Mouse (Mus musculus): ENCODE data around the gene Atp2a2.
A peak's percentile ranks its signal among the peaks of the same experiment; 100 is the strongest.

Atp2a2 gene

GRCm38 (mm10) chr5:122519043-122519660 is 17.1 kb upstream of the Atp2a2 start:
- no peak for DNase-seq (ENCODE audit: low spot score)

DNA sequence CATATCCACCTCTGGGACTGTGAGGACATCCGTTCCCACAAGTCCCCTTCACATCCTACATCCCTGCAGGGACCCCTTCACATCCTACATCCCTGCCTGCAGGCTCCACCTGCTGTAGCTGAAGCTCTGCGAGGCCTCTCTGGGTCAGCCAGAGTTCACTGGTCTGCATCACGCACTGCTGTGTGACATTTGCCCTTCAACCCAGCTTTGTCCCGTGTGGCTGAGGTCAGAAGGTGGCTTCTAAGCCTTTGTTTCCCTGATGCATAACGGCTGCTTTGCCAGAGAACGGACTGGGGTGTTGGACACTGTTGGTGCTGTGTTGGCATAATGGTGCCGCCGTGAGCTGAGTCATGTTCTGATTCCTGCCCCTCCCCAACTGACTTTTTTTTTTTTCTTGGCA is 16.2 kb upstream of the Atp2a2 start:
- no peak for DNase-seq (ENCODE audit: low spot score)

- no peak for DNase-seq (ENCODE audit: low spot score)
Measured at GRCm38 (mm10) chr5:122516901-122517300, 14.9 kb upstream of the Atp2a2 start.

GRCm38 (mm10) chr5:122516029-122516730 is 14.2 kb upstream of the Atp2a2 start:
- no peak for DNase-seq (ENCODE audit: low spot score)

DNA sequence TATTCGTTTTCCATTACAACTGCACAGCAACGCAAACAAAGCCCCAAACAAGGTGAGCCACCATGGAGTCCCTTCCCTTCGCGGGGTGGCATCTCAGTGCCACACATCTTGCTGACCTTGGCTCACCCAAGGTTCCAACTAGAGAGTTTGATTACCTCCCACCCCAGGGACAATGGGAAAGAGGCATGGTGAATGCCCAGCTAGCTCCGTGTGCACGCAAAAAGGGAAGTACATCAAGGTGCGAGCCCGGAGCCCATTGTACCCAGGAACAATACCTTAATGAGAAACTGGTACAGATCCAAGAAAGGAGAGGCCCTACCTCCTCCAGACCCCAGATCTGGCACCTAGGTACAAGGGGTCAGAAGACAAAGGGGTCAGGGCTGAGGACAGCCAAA is 12.1 kb upstream of the Atp2a2 start:
- no peak for DNase-seq (ENCODE audit: low spot score)

- DNase-seq (ENCODE audit: low spot score) = no peak
Measured at GRCm38 (mm10) chr5:122513421-122514126, 11.5 kb upstream of the Atp2a2 start.

DNA sequence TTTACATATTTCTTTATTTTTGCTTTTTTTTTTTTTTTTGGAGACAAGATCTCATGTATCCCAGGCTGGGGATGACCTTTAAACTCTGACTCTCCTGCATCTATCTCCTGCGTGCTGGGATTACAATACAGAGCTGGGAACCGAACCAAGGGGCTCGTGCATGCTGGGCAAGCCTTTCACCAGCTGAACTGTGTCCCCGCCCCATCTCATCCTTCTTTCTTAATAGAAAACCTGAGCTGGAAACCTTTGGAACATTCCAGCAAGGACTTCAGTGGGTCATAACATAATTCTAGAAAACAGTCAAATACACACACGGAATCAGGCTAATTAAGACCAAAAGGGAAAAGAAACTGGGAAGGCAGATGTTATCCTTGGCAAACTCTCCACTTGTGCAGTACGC is 10.0 kb upstream of the Atp2a2 start:
- DNase-seq (ENCODE audit: low spot score) = no peak

GRCm38 (mm10) chr5:122511405-122511804 is 9.4 kb upstream of the Atp2a2 start:
- DNase-seq (ENCODE audit: low spot score) = no peak

GRCm38 (mm10) chr5:122510651-122511157 is 8.7 kb upstream of the Atp2a2 start:
- DNase-seq (ENCODE audit: low spot score) = no peak

GRCm38 (mm10) chr5:122509608-122510007 is 7.6 kb upstream of the Atp2a2 start:
- no peak for DNase-seq (ENCODE audit: low spot score)

- no peak for DNase-seq (ENCODE audit: low spot score)
Measured at GRCm38 (mm10) chr5:122508861-122509306, 6.9 kb upstream of the Atp2a2 start.

DNA sequence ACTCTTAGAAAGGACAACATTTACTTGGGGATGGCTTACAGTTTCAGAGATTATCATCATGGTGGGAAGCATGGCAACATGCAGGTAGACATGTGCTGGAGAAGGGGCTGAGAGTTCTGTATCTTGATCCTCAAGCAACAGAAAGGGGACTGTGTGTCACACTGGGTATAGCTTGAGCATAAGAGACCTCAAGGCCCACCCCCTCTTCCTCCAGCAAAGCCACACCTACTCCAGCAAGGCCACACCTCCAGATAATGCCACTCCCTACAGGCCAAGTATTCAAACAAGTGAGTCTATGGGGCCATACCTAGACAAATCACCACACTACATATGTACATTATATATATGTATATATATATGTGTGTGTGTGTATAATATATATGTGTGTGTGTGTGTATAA is 5.4 kb upstream of the Atp2a2 start:
- no peak for DNase-seq (ENCODE audit: low spot score)

- DNase-seq (ENCODE audit: low spot score) = no peak
Measured at GRCm38 (mm10) chr5:122506462-122506861, 4.4 kb upstream of the Atp2a2 start.

GRCm38 (mm10) chr5:122505554-122505953 is 3.5 kb upstream of the Atp2a2 start:
- DNase-seq (ENCODE audit: low spot score) = no peak

GRCm38 (mm10) chr5:122503760-122504119 is 1.7 kb upstream of the Atp2a2 start:
- DNase-seq (ENCODE audit: low spot score) = no peak

DNA sequence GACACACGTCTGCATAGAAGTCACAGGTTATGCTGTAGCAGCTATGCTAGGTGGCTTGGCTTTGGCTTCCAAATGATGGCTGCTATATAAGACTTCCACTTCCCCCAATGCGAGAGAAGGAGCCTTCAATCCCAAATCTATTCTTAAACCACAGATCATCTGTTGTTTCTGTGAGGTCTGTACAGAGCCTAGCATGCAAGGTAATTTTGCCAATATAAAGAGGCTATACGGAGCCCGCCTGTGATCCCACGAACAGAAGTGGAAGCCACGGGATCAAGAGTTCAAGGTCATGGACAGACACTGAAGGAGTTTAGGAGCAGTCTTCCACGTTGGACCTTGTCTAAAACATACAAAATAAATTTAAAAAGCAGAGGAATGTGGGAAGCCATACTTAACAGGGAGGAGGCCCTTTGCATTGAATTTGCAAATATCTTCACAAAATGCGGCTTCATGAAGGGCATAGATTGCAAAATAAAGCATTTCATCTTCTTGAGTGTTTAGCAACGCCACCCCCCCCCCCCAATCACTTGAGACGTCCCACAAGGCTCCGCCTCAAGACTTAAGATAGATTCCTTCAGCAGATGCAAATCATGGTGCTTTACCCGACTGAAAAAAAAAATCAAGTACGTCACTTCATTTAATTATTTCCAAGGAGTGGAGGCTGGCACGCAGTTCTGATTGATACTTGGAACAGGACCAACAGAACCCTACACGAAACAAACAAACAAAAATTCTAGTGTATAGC is 1.2 kb upstream of the Atp2a2 start:
- DNase-seq (ENCODE audit: low spot score) = no peak

DNA sequence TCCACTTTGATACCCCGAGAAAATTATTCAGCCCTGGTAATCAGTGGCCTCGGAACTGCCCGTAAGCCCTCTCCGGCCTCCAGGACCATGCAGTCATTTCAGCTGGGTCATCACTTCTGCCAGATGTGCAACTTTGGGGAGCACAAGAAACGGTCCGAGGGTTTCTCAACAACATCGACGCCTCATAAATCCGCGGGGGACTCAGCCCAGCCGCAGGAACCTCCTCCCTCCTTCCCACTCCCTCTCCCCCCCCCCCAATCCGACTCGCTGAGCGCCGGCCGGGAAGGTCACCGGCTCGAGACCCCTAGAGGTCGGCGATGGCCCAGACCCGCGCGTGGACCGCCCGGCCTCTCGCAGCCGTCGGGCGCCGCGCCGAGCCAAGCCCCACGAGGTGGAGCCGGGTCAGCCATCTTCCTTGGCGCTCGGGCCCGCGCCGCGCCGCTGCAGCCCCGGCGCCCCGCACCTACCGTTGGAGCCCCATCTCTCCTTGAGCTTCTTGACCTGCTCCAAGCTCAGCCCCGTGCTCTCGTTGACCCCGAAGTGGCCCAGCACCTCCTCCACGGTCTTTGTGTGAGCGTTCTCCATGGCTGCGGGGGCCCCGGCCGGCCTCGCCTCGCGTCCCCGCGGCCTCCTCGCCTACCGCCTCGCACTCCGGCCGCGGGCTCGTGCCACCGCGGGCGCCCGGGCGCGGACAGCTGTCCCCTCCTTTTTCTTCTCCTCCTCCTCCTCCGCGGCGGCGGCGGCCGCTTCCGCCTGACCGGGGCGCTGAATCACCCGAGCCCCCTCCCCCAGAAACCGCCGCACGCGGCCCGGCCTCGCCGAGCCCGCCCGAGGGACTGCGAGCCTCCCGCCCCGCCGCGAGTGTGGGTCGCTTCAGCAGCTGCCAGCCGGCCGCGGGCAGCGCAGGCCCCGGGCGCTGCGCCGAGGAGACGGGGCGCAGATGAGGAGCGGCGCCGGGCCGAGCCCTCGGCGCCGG is 636 bp downstream of the Atp2a2 start:
- DNase-seq (ENCODE audit: low spot score) = peak; percentile 58

DNA sequence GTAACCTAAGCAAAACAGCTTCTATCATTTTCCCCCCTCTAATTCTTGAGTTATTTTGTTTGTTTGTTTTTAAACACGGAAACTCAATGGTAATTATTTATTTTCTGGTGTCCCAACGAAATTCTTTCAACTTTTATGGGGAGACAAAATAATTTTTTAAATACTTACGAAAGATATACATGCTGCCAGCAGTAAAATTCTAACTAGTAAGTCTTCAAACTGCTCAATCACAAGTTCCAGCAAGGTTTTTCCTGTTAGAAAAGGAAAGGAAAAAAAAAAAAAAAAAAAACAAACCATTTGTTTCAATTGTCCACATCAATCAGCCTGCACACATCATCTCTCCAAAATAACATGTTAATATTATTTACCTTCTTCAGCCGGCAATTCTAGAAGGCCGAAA is 1.5 kb downstream of the Atp2a2 start:
- DNase-seq (ENCODE audit: low spot score) = no peak

GRCm38 (mm10) chr5:122500141-122500540 is 1.9 kb downstream of the Atp2a2 start:
- DNase-seq (ENCODE audit: low spot score) = no peak

- DNase-seq (ENCODE audit: low spot score) = no peak
Measured at GRCm38 (mm10) chr5:122498046-122498445, 4.0 kb downstream of the Atp2a2 start.

GRCm38 (mm10) chr5:122496990-122497389 is 5.0 kb downstream of the Atp2a2 start:
- DNase-seq (ENCODE audit: low spot score) = no peak
